Mouse (Mus musculus) stomach, postnatal 0 days (tissue): Measurements from ENCODE around the gene Pcgf1.

Source experiments
- CTCF ChIP-seq: IDR thresholded peaks from 2 replicates; pipeline ENCODE4 v1.5.1; 2016; ENCODE audit warnings: antibody characterized with exemption, low read depth, mild to moderate bottlenecking, moderate library complexity
- EP300 ChIP-seq: optimal IDR thresholded peaks from 2 replicates; pipeline ENCODE3; 2016; ENCODE audit warnings: antibody characterized with exemption

DNA sequence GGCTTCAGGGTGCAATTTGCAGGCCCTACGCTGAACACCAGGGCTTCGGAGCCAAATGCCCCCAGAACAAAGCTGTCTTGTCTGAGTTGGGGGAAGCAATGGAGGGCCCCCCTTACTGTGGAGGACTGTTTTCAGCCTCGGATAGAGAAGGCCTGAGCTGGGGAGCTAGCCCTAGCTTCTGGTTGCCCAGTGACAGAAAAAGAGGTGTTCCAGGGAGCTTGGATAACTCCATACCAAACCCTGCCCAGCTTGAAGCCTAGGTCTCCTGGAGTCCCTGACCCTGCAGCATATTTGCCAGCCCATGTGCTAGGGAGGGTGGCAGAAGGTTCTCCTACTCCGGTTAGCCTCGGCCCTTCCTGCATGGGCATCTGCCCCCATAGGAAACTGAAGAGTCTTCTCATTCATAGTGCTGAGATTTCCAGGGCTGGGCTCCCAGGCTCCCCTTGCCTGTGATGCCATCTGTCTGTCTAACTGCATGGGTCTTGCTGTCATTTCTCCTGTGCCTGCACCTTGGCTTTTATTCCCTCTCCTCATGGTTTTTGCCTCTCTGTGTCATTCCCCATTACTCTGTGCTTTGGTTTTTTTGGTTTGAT, 43.1 kb upstream of the Pcgf1 start:
- TF ChIP-seq CTCF (no peak), EP300 (no peak)
